Mouse (Mus musculus) embryonic facial prominence, embryonic 11.5 days (tissue): ENCODE measurements around the gene P4hb. TPM values are rescaled to one million over a fixed set of nuclear protein-coding genes. Genes with fewer than 3 reads are reported as not detected.

Source experiments
- ATAC-seq: fragments of 200-750 bp; cut with Nextera tagmentation; replicated peaks from 2 replicates; pipeline ENCODE4 v1.8.0; 2017; ENCODE audit warnings: low read depth; ENCODE audit not compliant: insufficient number of reproducible peaks, low FRiP score, low TSS enrichment
- DNase-seq: peaks from one replicate; pipeline ENCODE4 v3.0.0-alpha.2; 2015; ENCODE audit warnings: low spot score
- H3K27ac ChIP-seq: fragments of 300-500 bp; sonication (generic); replicated peaks from 2 replicates; pipeline ENCODE4 v1.5.1; 2014; ENCODE audit warnings: mild to moderate bottlenecking, low read depth, low read length, control low read depth
- H3K27me3 ChIP-seq: fragments of 300-500 bp; sonication (generic); 2 replicates; pipeline ENCODE4 v1.6.1; 2014; ENCODE audit warnings: mild to moderate bottlenecking, low read length, moderate library complexity, mixed read lengths; ENCODE audit not compliant: control insufficient read depth, insufficient read depth
- H3K36me3 ChIP-seq: fragments of 300-500 bp; sonication (generic); replicated peaks from 2 replicates; pipeline ENCODE4 v1.6.1; 2014; ENCODE audit warnings: low read depth, mild to moderate bottlenecking, low read length, moderate library complexity, mixed read lengths; ENCODE audit not compliant: control insufficient read depth, insufficient read depth
- H3K4me1 ChIP-seq: fragments of 300-500 bp; sonication (generic); 2 replicates; pipeline ENCODE4 v1.6.1; 2014; ENCODE audit warnings: low read length, mixed read lengths; ENCODE audit not compliant: control insufficient read depth, insufficient read depth
- H3K4me2 ChIP-seq: fragments of 300-500 bp; sonication (generic); 2 replicates; pipeline ENCODE4 v1.6.1; 2014; ENCODE audit warnings: low read depth, mild to moderate bottlenecking, control low read depth, low read length, moderate library complexity
- H3K4me3 ChIP-seq: fragments of 300-500 bp; sonication (generic); 2 replicates; pipeline ENCODE4 v1.5.1; 2014; ENCODE audit warnings: low read depth, low read length, control low read depth
- H3K9ac ChIP-seq: fragments of 300-500 bp; sonication (generic); replicated peaks from 2 replicates; pipeline ENCODE4 v1.6.1; 2014; ENCODE audit warnings: mild to moderate bottlenecking, control low read depth, low read length
- H3K9me3 ChIP-seq: fragments of 300-500 bp; sonication (generic); replicated peaks from 2 replicates; pipeline ENCODE4 v1.6.1; 2016; ENCODE audit warnings: mild to moderate bottlenecking, low read length, inconsistent platforms, mixed read lengths; ENCODE audit not compliant: control insufficient read depth
- WGBS: fragments of 180-500 bp; shearing (Covaris S2); extraction: QIAGEN DNeasy Blood & Tissue Kit; methylation state at CpG from one replicate; pipeline ENCODE4 v1.1.7; 2014; 5-methylcytosine and 5-hydroxymethylcytosine counted together
- polyA plus RNA-seq: library from polyadenylated mRNA; unstranded; fragments of >200 nt; fragmentation: Nextera tagmentation; extraction: Ambion mirVana; gene quantifications from 2 replicates; pipeline ENCODE4 v1.2.1, GENCODE M21; 2014

The P4hb gene
- polyA plus RNA-seq, 1 experiment from 2014 or later = 626 TPM

DNA sequence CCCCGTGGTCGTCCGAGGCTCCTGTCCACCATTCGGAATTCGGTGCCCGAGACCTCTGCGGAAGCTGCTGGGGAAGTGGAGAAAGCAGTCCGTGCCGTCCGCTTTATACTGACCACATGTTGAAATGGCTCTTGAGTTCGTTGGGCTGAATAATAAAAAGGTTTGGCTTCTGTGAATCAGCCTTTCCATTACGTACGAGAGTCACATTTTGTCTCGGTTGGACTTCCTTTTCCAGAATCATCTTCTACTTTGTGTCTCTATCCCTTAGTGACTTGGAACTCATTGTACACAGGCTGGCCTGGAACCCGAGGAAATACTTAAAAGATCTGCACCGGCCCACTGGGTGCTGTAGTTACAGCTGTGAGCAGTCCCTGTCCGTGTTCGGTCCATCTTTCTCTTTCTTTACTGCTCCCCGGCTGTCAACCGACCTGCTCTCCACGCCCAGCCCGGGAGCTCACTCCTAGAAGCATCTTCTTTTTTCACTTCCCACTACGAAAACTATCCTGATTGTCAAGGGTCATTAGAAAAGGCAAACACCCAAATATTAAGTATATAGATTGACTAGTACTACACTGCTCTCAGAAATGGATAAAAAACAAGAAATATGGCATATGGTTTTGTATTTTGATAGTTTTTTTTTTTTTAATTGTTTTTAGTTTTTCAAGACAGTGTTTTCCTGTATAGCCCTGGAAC, 678 bp upstream of the P4hb start:
- no peak for ATAC-seq
- H3K27me3 ChIP-seq = no peaks in the 10 kb centered on the region
- H3K4me3 ChIP-seq = peak overlapping the region; percentile 78
- peak overlapping the region; percentile 85 for H3K9ac ChIP-seq
- peak overlapping the region; percentile 88 for H3K4me2 ChIP-seq
- peak overlapping the region; percentile 88 for H3K27ac ChIP-seq
- peaks cover 20% of the 10 kb centered on the region for H3K36me3 ChIP-seq
- WGBS = under 1% methylated on average over 23 of the region's 23 CpGs
- peaks cover 3% of the 10 kb centered on the region for H3K4me1 ChIP-seq
- DNase-seq = peak; percentile 19
- no peaks in the 10 kb centered on the region for H3K9me3 ChIP-seq

DNA sequence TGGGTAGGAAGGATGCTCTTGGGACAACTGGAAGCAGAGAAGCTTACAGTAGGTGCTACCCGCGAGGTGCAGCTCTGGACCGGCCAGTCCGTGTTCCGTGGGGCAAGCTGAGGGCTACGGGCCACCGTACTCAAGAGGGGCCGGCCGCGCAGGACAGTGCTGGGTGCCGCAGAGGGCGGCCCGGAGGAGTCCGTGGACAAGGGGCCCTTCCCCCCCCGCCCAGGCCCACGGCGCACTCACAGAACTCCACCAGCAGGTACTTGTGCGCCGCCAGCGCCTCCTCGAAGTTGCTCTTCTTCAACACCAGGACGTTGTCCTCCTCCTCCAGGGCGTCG, 669 bp downstream of the P4hb start:
- Histone ChIP-seq H3K27me3 (no peaks in the 10 kb centered on the region), H3K4me3 (peak overlapping the region; percentile 78), H3K27ac (peak overlapping the region; percentile 88; the same call in 1 of the 2 replicates), H3K36me3 (peaks cover 19% of the 10 kb centered on the region), H3K4me1 (peaks cover 3% of the 10 kb centered on the region), H3K9me3 (no peaks in the 10 kb centered on the region), H3K9ac (peak overlapping the region; percentile 84), H3K4me2 (peak overlapping the region; percentile 81)
- peak; percentile 44; the same call in 1 of the 2 replicates for ATAC-seq
- no peak for DNase-seq
- under 1% methylated on average over 23 of the region's 24 CpGs for WGBS

- H3K4me1 ChIP-seq = peaks cover 3% of the 10 kb centered on the region
- H3K9ac ChIP-seq = peak overlapping the region; percentile 84
- peaks cover 19% of the 10 kb centered on the region for H3K36me3 ChIP-seq
- 0 out of 2 replicates have a peak overlapping the region, but pooled peaks have one; percentile 88 for H3K27ac ChIP-seq
- DNase-seq (no peak), ATAC-seq (no peak)
- H3K27me3 ChIP-seq = no peaks in the 10 kb centered on the region
- WGBS = 17% methylated on average over 11 of the region's 11 CpGs
- peak overlapping the region; percentile 78 for H3K4me3 ChIP-seq
- H3K9me3 ChIP-seq = no peaks in the 10 kb centered on the region
- H3K4me2 ChIP-seq = peak overlapping the region; percentile 81
Observed at GRCm38 (mm10) chr11:120571754-120572416, 1.2 kb downstream of the P4hb start.

DNA sequence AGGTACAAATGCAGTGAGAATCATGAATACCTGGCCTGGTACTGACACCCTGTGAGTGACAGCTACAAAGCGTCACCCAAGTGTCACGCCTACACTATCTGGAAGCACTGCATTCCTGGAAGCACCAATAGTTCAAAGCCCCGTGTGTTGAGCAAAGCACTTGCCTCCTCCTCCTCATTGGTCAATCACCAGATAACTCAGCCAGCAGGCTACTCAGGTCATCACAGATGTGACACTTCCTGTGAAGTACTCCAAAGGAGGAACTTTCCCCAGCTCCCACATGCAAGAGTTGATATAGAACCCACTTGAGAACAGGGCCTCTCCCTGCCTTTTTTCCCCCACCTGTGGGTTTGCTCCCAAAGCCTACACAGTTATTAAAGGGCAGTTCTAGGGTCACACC, 1.9 kb downstream of the P4hb start:
- Histone ChIP-seq H3K9ac (peak overlapping the region; percentile 84), H3K4me1 (peaks cover 3% of the 10 kb centered on the region), H3K36me3 (peaks cover 23% of the 10 kb centered on the region), H3K4me2 (peak overlapping the region; percentile 81), H3K27me3 (no peaks in the 10 kb centered on the region), H3K9me3 (no peaks in the 10 kb centered on the region), H3K4me3 (peak overlapping the region; percentile 78), H3K27ac (no peak overlapping the region)
- 90% methylated on average over 3 of the region's 3 CpGs for WGBS
- DNase-seq (no peak), ATAC-seq (no peak)

DNA sequence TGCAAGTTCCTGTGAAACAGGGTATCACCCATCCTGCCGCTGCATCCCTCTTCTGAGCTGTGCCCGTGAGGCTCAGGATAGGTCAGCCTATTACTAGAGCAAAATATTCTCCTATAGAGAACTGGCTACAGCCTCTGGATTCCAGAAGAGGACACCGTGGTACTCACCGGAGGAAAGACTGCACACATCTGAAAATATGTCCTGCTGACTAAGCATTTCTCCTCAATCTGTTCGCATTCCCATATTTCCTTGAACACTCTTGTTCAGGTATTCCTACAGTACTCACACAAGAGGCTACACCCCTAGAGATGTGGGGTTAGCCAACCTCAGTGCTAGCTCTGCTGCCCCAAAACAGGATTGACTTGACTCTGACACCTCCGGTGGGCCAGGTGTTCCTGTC, 4.7 kb downstream of the P4hb start:
- Histone ChIP-seq H3K9me3 (no peaks in the 10 kb centered on the region), H3K4me2 (no peak overlapping the region), H3K36me3 (peaks cover 37% of the 10 kb centered on the region), H3K4me1 (peaks cover 3% of the 10 kb centered on the region), H3K27ac (no peak overlapping the region), H3K9ac (no peak overlapping the region), H3K27me3 (no peaks in the 10 kb centered on the region), H3K4me3 (no peak overlapping the region)
- no peak for ATAC-seq
- WGBS = 94% methylated on average over 6 of the region's 6 CpGs
- no peak for DNase-seq

GRCm38 (mm10) chr11:120565114-120565513, 7.9 kb downstream of the P4hb start:
- WGBS = 89% methylated on average over 9 of the region's 9 CpGs
- ATAC-seq (no peak), DNase-seq (no peak)
- Histone ChIP-seq H3K4me2 (no peak overlapping the region), H3K9ac (no peak overlapping the region), H3K4me3 (no peak overlapping the region), H3K36me3 (peaks cover 49% of the 10 kb centered on the region), H3K27ac (no peak overlapping the region), H3K9me3 (no peaks in the 10 kb centered on the region), H3K4me1 (no peaks in the 10 kb centered on the region), H3K27me3 (no peaks in the 10 kb centered on the region)

GRCm38 (mm10) chr11:120562949-120563348, 10.1 kb downstream of the P4hb start:
- Histone ChIP-seq H3K27me3 (no peaks in the 10 kb centered on the region), H3K36me3 (peaks cover 46% of the 10 kb centered on the region), H3K4me3 (no peak overlapping the region), H3K4me1 (no peaks in the 10 kb centered on the region), H3K4me2 (no peak overlapping the region), H3K27ac (no peak overlapping the region), H3K9ac (no peak overlapping the region), H3K9me3 (no peaks in the 10 kb centered on the region)
- WGBS = 94% methylated on average over 13 of the region's 13 CpGs
- DNase-seq = no peak
- ATAC-seq = no peak

DNA sequence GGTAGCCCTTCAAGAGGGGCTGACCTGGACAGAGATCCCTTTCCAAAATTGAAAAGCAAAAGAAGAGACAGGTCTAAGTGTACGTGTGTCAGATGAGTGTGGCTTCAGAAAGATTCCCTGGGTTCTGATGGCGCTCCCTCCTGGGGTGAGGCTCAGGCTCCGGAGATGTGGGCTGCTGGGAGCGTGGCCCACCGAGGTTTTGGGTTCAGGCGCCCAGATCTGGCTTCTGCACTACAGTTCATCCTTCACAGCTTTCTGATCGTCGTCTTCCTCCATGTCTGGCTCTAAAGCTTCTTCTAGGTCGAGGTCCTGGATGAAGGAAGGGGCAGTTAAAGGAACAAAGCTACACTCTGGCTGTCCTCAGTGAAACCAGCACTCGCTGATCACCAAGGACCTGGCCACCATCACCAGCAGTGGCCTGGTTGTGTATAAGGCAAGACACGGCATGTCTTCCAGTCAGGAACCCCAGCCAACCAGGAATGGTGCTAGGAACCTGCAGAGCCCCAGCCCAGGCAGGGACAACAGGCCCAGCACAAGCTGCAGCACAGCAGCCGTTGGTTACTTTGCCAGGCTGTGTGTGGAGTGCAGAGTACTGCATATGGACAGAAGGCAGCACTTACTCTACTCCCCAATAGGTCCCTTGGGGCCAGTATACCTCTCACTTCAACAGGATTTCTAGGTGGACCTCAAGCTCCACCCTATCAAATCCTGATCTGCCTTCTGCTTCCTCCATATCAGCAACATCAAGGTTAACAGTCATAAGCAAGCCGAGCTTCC, 11.9 kb downstream of the P4hb start:
- ATAC-seq (no peak), DNase-seq (no peak)
- WGBS = 94% methylated on average over 13 of the region's 13 CpGs
- peaks cover 39% of the 10 kb centered on the region for H3K36me3 ChIP-seq
- no peak overlapping the region for H3K4me2 ChIP-seq
- no peaks in the 10 kb centered on the region for H3K27me3 ChIP-seq
- no peak overlapping the region for H3K27ac ChIP-seq
- no peak overlapping the region for H3K9ac ChIP-seq
- H3K4me3 ChIP-seq = no peak overlapping the region
- H3K9me3 ChIP-seq = no peaks in the 10 kb centered on the region
- H3K4me1 ChIP-seq = no peaks in the 10 kb centered on the region
